Mouse (Mus musculus) limb, embryonic 13.5 days (tissue): ENCODE data around the gene Hist1h4d. TPM values are rescaled to one million over a fixed set of nuclear protein-coding genes. Genes with fewer than 3 reads are reported as not detected.
"Not testable (repeated sequence)": the region's sequence is repeated elsewhere in the genome, so short reads cannot be mapped to it uniquely, and the experiment has no call there.

Experiments
- ATAC-seq: fragments of 200-750 bp; cut with Nextera tagmentation; 2 replicates; pipeline ENCODE4 v1.8.0; 2017; ENCODE audit warnings: low read depth, moderate number of reproducible peaks, moderate TSS enrichment; ENCODE audit not compliant: low FRiP score
- H3K27ac ChIP-seq: fragments of 300-500 bp; sonication (generic); 2 replicates; pipeline ENCODE4 v1.5.1; 2015; ENCODE audit warnings: inconsistent platforms, mild to moderate bottlenecking, moderate library complexity
- H3K27me3 ChIP-seq: fragments of 300-500 bp; sonication (generic); 2 replicates; pipeline ENCODE4 v1.6.1; 2015; ENCODE audit warnings: mild to moderate bottlenecking, inconsistent platforms
- H3K36me3 ChIP-seq: fragments of 300-500 bp; sonication (generic); 2 replicates; pipeline ENCODE4 v1.6.1; 2015; ENCODE audit warnings: inconsistent platforms, mild to moderate bottlenecking, moderate library complexity
- H3K4me1 ChIP-seq: fragments of 300-500 bp; sonication (generic); 2 replicates; pipeline ENCODE4 v1.6.1; 2015; ENCODE audit warnings: inconsistent platforms
- H3K4me2 ChIP-seq: fragments of 300-500 bp; sonication (generic); replicated peaks from 2 replicates; pipeline ENCODE4 v1.6.1; 2015; ENCODE audit warnings: inconsistent platforms, mild to moderate bottlenecking, moderate library complexity
- H3K4me3 ChIP-seq: fragments of 300-500 bp; sonication (generic); 2 replicates; pipeline ENCODE4 v1.5.1; 2015; ENCODE audit warnings: moderate library complexity, mild to moderate bottlenecking, inconsistent platforms
- H3K9ac ChIP-seq: fragments of 300-500 bp; sonication (generic); 2 replicates; pipeline ENCODE4 v1.6.1; 2015; ENCODE audit warnings: mild to moderate bottlenecking, inconsistent platforms
- H3K9me3 ChIP-seq: fragments of 300-500 bp; sonication (generic); 2 replicates; pipeline ENCODE4 v1.6.1; 2016; ENCODE audit warnings: inconsistent platforms
- WGBS: fragments of 180-500 bp; shearing (Covaris S2); methylation state at CpG from one replicate; pipeline ENCODE4 v1.1.7; 2015; 5-methylcytosine and 5-hydroxymethylcytosine counted together
- polyA plus RNA-seq: library from polyadenylated mRNA; unstranded; fragments of >200 nt; fragmentation: Nextera tagmentation; extraction: Ambion mirVana; gene quantifications from 2 replicates; pipeline ENCODE4 v1.2.1, GENCODE M21; 2015

The Hist1h4d gene
- polyA plus RNA-seq, 1 experiment from 2014 or later, result 126 TPM

- no peaks in the 10 kb centered on the region for H3K27me3 ChIP-seq
- H3K4me2 ChIP-seq, result peak overlapping the region; percentile 89
- peak overlapping the region; percentile 61 for H3K4me3 ChIP-seq
- no peak for ATAC-seq
- H3K4me1 ChIP-seq, result peaks cover 19% of the 10 kb centered on the region
- no peaks in the 10 kb centered on the region for H3K36me3 ChIP-seq
- H3K9ac ChIP-seq, result peak overlapping the region; percentile 85
- H3K9me3 ChIP-seq, result no peaks in the 10 kb centered on the region
- H3K27ac ChIP-seq, result peak overlapping the region; percentile 99
- 20% methylated on average over 9 of the region's 9 CpGs for WGBS
These were observed 27.0 kb upstream of the Hist1h4d start for GRCm38 (mm10) chr13:23554393-23554792.

GRCm38 (mm10) chr13:23554925-23555838, 26.2 kb upstream of the Hist1h4d start:
- ATAC-seq, result peak; percentile 91
- Histone ChIP-seq H3K27ac (peak overlapping the region; percentile 99), H3K9ac (peak overlapping the region; percentile 85), H3K4me2 (peak overlapping the region; percentile 89), H3K4me3 (peak overlapping the region; percentile 61), H3K27me3 (no peaks in the 10 kb centered on the region), H3K9me3 (no peaks in the 10 kb centered on the region), H3K4me1 (peaks cover 19% of the 10 kb centered on the region), H3K36me3 (no peaks in the 10 kb centered on the region)
- WGBS, result under 1% methylated on average over 54 of the region's 54 CpGs

DNA sequence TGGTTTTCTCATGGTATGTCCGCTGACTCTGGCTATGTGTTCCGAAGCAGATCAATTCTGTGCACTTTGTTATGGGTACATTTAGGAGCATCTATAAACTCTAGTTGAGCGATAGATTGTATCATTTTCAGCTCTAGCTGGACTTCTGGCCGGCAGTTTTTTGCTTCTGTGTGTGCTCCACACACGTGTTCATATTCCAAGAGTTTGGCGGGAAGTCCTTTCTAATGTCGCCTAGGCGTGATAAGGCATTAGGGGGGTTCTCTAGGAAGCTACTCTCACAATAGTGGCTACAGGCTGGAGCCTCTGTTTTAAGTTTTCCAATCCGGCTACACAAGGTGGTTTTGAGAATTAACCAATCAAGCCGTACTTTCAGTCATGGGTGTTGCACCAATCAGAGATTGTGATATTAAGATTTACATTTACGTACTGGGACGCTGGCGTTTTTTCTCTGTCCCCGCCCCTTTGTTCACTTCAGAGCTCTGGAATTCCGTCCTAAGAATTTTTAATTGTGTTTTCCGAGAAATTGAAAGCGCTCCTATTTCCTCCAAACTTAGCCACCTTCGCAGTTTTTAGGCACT, 25.5 kb upstream of the Hist1h4d start:
- ATAC-seq, result peak; percentile 79
- WGBS, result under 1% methylated on average over 18 of the region's 18 CpGs

GRCm38 (mm10) chr13:23556906-23557305, 24.5 kb upstream of the Hist1h4d start:
- Histone ChIP-seq H3K4me2 (peak overlapping the region; percentile 89), H3K9me3 (no peaks in the 10 kb centered on the region), H3K4me1 (peaks cover 12% of the 10 kb centered on the region), H3K9ac (no peak overlapping the region), H3K4me3 (no peak overlapping the region), H3K27ac (peak overlapping the region; percentile 29), H3K27me3 (no peaks in the 10 kb centered on the region), H3K36me3 (no peaks in the 10 kb centered on the region)
- WGBS, result 72% methylated on average over 3 of the region's 3 CpGs
- ATAC-seq, result no peak

More for the DNA sequence above, 25.5 kb upstream of the Hist1h4d start:
- peaks cover 13% of the 10 kb centered on the region for H3K4me1 ChIP-seq
- no peaks in the 10 kb centered on the region for H3K36me3 ChIP-seq
- peak overlapping the region; percentile 99 for H3K27ac ChIP-seq
- no peaks in the 10 kb centered on the region for H3K27me3 ChIP-seq
- H3K9me3 ChIP-seq, result no peaks in the 10 kb centered on the region
- peak overlapping the region; percentile 85 for H3K9ac ChIP-seq
- peak overlapping the region; percentile 61 for H3K4me3 ChIP-seq
- peak overlapping the region; percentile 89 for H3K4me2 ChIP-seq

- not testable (repeated sequence) for H3K36me3 ChIP-seq, H3K9me3 ChIP-seq, H3K9ac ChIP-seq, H3K27me3 ChIP-seq, H3K4me1 ChIP-seq, ATAC-seq
- 29% methylated on average over 2 of the region's 2 CpGs for WGBS
- peak overlapping the region; percentile 48 for H3K4me2 ChIP-seq
- H3K27ac ChIP-seq, result peak overlapping the region; percentile 52; the same call in 1 of the 2 replicates
- H3K4me3 ChIP-seq, result peak overlapping the region; percentile 12
These were observed 20.7 kb upstream of the Hist1h4d start for GRCm38 (mm10) chr13:23560699-23561098.

GRCm38 (mm10) chr13:23561531-23561882, 19.9 kb upstream of the Hist1h4d start:
- H3K27me3 ChIP-seq, H3K4me1 ChIP-seq, H3K36me3 ChIP-seq, ATAC-seq, H3K9me3 ChIP-seq: not testable (repeated sequence)
- H3K9ac ChIP-seq, result peak overlapping the region; percentile 74
- 0% methylated on average over 2 of the region's 5 CpGs for WGBS
- peak overlapping the region; percentile 96 for H3K27ac ChIP-seq
- peak overlapping the region; percentile 48 for H3K4me3 ChIP-seq
- peak overlapping the region; percentile 69 for H3K4me2 ChIP-seq

DNA sequence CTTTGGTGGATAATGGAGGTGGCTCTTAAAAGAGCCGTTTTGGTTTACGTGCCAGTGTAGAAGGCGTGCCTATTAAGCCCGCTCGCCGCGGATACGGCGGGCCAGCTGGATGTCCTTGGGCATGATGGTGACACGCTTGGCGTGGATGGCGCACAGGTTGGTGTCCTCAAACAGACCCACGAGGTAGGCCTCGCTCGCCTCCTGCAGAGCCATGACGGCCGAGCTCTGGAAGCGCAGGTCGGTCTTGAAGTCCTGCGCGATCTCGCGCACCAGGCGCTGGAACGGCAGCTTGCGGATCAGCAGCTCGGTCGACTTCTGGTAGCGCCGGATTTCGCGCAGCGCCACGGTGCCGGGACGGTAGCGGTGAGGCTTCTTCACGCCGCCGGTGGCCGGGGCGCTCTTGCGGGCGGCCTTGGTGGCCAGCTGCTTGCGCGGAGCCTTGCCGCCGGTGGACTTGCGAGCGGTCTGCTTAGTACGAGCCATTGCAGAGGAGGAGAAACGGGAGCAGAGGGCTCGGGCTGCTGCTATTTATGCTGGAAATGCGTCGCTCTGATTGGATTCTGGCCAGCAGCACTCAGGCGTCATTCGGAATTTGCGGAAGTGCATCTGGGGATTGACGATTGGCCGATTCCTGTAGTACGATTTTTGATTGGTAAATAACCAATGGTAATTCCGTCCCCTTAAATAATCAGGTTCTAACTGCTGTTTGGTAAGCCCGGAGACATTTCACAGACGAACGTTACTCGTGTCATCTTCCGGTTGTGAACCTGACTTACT, 19.3 kb upstream of the Hist1h4d start, which contains the start of gene Hist1h3e:
Hist1h3e (minus strand) TSS at position 487 of the 777 bp plus-strand sequence.
- under 1% methylated on average over 65 of the region's 67 CpGs for WGBS
- not testable (repeated sequence) for H3K4me1 ChIP-seq, H3K9me3 ChIP-seq, H3K36me3 ChIP-seq, H3K27me3 ChIP-seq
- Histone ChIP-seq H3K9ac (peak within 1 kb of the TSS; percentile 74), H3K4me2 (peak within 1 kb of the TSS; percentile 69), H3K4me3 (peak within 1 kb of the TSS; percentile 48), H3K27ac (peak within 1 kb of the TSS; percentile 96)
- peak; percentile 95 for ATAC-seq

GRCm38 (mm10) chr13:23562699-23563462, 18.5 kb upstream of the Hist1h4d start:
- H3K36me3 ChIP-seq, result no peaks in the 10 kb centered on the region
- ATAC-seq, result peak; percentile 68; the same call in 1 of the 2 replicates
- H3K27ac ChIP-seq, result peak overlapping the region; percentile 96
- peak overlapping the region; percentile 48 for H3K4me3 ChIP-seq
- no peaks in the 10 kb centered on the region for H3K9me3 ChIP-seq
- no peaks in the 10 kb centered on the region; the same call in 1 of the 2 replicates for H3K4me1 ChIP-seq
- WGBS, result 5% methylated on average over 18 of the region's 18 CpGs
- H3K27me3 ChIP-seq, result no peaks in the 10 kb centered on the region
- peak overlapping the region; percentile 74 for H3K9ac ChIP-seq
- peak overlapping the region; percentile 69 for H3K4me2 ChIP-seq

DNA sequence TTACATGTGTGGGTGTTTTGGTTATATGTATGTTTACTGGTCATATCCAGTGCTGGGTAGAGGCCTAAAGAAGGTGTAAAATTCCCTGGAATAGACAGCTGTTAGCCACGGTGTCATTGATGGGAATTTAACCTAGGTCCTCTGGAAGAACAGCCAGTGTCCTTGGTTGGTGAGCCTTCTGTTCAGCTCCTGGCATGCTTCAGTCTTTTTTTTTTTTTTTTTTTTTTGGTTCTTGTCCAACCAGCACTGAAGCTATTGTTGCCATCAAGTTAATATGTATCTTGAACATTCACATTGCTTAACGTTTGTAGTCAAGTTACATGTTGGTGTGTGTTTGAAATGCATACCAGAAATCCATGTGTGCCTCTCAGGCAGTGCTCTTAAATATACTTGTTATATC, 16.9 kb upstream of the Hist1h4d start:
- no peak overlapping the region for H3K4me2 ChIP-seq
- no peak overlapping the region for H3K4me3 ChIP-seq
- H3K27me3 ChIP-seq, result no peaks in the 10 kb centered on the region
- H3K9ac ChIP-seq, result no peak overlapping the region
- no peaks in the 10 kb centered on the region for H3K36me3 ChIP-seq
- 89% methylated on average over 2 of the region's 2 CpGs for WGBS
- ATAC-seq, result no peak
- H3K4me1 ChIP-seq, result no peaks in the 10 kb centered on the region; the same call in 1 of the 2 replicates
- H3K9me3 ChIP-seq, result no peaks in the 10 kb centered on the region
- H3K27ac ChIP-seq, result no peak overlapping the region

GRCm38 (mm10) chr13:23570261-23571021, 11.0 kb upstream of the Hist1h4d start:
- 1% methylated on average over 27 of the region's 41 CpGs for WGBS

More at GRCm38 (mm10) chr13:23570261-23571021, 11.0 kb upstream of the Hist1h4d start:
- H3K27me3 ChIP-seq, H3K36me3 ChIP-seq, H3K9me3 ChIP-seq, ATAC-seq: not testable (repeated sequence)
- Histone ChIP-seq H3K4me1 (peaks cover 22% of the 10 kb centered on the region), H3K9ac (peak overlapping the region; percentile 63), H3K4me3 (peak overlapping the region; percentile 53), H3K4me2 (peak overlapping the region; percentile 75), H3K27ac (peak overlapping the region; percentile 96)
